Mouse (Mus musculus): ENCODE measurements around the gene Gm10428.

DNA sequence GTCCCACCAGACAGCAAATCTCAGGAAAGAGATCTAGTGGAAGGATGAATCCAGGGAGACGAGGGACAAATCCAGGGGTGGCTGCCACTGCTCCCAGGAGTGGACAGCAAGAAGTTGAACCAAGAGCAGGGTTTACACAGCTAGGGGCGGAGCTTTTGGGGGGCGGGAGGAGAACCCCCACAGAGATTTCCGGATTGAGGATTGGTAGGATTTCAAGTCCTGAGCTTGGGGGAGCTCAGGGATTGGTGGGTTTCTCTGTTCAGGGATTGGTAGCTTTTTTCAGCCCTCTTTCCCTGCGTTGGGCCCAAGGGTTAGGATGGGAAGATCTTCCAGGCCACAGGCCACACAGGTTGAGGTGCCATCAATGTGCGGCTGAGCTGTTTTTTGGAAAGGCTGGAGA is 5.0 kb downstream of the Gm10428 start:
- TF ChIP-seq CTCF (conservative IDR thresholded peaks at IDR 0.05; ENCODE audit: insufficient read depth, insufficient read length, low read depth, low read length) (no peak), POLR2A (IDR thresholded peaks at IDR 0.05; ENCODE audit: low read depth, low read length) (no peak)
